Mouse (Mus musculus): ENCODE measurements at regions not wholly inside any gene's neighbourhood (a gene's known extent, or its start where the extent isn't known, plus 50 kb on each side); places are given as distances from the start of the nearest gene placed in this dataset.
"Not testable (repeated sequence)": the region's sequence is repeated elsewhere in the genome, so short reads cannot be mapped to it uniquely, and the experiment has no call there.

DNA sequence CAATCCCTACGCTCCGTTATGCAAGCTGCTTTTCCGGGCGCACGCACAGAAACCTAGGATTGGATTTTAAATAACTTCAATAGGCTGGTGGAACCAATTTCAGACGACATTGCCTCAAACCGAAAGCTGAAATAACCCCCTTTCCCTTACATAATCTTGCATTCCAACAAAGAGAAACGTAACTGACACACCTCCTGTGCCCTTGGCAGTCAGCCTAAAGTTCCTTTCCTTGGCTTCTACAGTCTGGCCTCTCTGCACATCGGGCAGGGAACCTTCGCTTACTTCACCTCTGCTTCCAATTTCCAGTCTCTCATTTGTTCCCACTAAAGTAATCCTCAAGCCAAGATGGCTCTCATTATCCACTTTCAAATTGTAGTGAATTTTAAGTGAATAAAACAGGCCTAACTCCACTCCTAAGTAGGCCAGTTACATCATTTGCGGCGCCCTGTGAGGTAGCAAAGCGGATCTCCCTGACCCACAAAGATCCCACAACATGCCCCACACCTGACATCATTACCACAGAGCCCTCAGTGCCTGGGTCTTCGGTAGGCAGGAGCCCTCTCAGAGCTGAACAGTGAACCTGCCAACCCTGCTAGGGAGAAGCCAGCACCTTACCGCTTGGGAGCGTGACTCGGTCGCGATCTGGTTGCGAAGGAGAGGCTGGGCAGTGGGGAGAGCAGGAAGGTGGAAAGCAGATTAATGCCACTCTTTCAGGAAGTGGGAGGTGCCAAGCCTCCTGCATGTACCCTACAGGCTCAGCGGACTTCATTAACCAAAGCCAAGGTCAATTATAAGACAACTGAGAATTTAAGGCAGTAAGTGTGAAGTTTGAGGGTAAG lies 279.0 kb upstream of the Arglu1 start:
- WGBS, result 88% methylated on average over 21 of the region's 21 CpGs
- 0 out of 2 replicates have a peak, but pooled peaks cover 4% of the 10 kb centered on the region for H3K4me1 ChIP-seq (replicated peaks)
- ATAC-seq, result no peak
- no peak overlapping the region for H3K27ac ChIP-seq
- H3K9me3 ChIP-seq, result no peaks in the 10 kb centered on the region
- no peak overlapping the region for H3K4me3 ChIP-seq (replicated peaks)
- no peak overlapping the region for H3K4me2 ChIP-seq (replicated peaks)
- no peak overlapping the region for H3K9ac ChIP-seq (replicated peaks)
- no peaks in the 10 kb centered on the region for H3K36me3 ChIP-seq
- no peaks in the 10 kb centered on the region for H3K27me3 ChIP-seq

DNA sequence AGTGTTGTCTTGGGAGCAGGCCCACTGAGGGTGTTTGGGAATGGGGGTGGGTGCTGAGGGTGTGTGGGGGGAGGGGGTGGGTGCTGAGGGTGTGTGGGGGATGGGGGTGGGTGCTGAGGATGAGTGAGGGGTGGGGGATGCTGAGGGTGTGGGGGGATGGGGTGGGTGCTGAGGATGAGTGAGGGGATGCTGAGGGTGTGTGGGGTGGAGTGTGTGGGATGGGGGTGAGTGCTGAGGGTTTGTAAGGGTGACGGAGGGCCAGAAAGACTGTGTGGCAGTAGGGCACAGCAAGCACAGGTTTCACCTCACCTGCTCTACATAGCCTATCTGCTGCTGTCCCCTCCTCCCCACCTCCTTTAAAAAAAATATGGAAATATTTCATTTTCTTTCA lies 276.3 kb upstream of the Arglu1 start:
- WGBS, result 84% methylated on average over 1 of the region's 1 CpGs
- Histone ChIP-seq H3K36me3 (no peaks in the 10 kb centered on the region), H3K9me3 (no peaks in the 10 kb centered on the region), H3K4me2 (replicated peaks) (no peak overlapping the region), H3K9ac (replicated peaks) (no peak overlapping the region), H3K27ac (no peak overlapping the region), H3K27me3 (no peaks in the 10 kb centered on the region), H3K4me3 (replicated peaks) (no peak overlapping the region), H3K4me1 (replicated peaks) (0 out of 2 replicates have a peak, but pooled peaks cover 4% of the 10 kb centered on the region)
- no peak for ATAC-seq

DNA sequence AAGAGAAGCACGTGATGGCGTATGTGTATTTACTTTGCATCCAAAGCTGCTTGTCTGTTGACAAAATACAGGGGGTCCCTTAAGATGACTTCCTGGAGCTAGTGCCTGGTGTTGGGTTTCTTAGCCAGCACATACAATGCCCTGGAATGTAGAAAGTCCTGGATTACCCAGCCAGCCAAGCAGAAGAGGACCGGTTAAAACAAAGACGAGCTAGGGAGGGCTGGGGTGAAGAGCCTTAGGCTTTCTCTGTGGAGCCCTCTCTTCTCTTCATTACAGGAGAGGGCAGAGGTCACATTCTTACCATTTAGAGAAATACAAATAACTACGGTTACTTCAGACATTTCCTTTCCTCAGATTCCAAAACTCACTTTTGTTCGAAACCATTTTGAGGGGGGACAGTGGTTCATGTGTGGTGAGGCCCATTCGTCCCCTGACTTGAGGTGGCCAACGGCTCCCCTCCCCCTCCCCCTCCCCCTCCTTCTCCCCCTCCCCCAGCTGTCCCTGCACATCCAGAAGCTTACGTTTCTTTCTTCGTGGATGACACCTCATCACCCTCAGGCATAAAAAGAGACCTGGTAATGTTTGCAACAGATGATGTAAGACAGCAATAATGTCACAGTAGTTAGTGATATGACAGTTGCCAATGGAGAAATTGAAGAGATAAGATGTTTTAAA lies 275.8 kb upstream of the Arglu1 start:
- no peaks in the 10 kb centered on the region for H3K36me3 ChIP-seq
- H3K9ac ChIP-seq (replicated peaks), result no peak overlapping the region
- ATAC-seq, result no peak
- no peak overlapping the region for H3K4me3 ChIP-seq (replicated peaks)
- no peak overlapping the region for H3K27ac ChIP-seq
- WGBS, result 7% methylated on average over 10 of the region's 10 CpGs
- H3K4me1 ChIP-seq (replicated peaks), result 0 out of 2 replicates have a peak, but pooled peaks cover 4% of the 10 kb centered on the region
- no peak overlapping the region for H3K4me2 ChIP-seq (replicated peaks)
- H3K9me3 ChIP-seq, result no peaks in the 10 kb centered on the region
- no peaks in the 10 kb centered on the region for H3K27me3 ChIP-seq

DNA sequence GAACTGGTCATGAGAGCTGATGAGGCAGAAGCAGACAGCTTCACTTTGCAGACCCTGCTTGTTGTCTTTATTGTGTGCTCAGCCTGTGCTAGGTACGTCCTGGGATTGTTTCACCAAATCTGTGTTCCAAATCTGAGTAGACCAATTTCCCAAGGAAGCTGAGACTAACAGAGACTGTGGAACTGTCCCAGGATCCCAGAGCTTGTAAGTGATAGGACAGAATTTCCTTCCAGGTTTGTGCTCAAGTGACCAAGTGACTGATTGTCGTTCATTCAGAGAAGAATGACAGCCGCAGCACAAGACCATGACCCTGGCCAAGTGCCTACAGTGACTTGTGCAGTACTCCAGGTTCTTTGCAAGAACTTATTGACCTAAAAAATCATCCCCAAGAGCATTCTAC lies 269.9 kb upstream of the Arglu1 start:
- Histone ChIP-seq H3K9me3 (no peaks in the 10 kb centered on the region), H3K27ac (no peak overlapping the region), H3K4me3 (replicated peaks) (no peak overlapping the region), H3K4me1 (replicated peaks) (no peaks in the 10 kb centered on the region), H3K27me3 (no peaks in the 10 kb centered on the region), H3K9ac (replicated peaks) (no peak overlapping the region), H3K36me3 (no peaks in the 10 kb centered on the region), H3K4me2 (replicated peaks) (no peak overlapping the region)
- ATAC-seq, result no peak
- 85% methylated on average over 3 of the region's 3 CpGs for WGBS

DNA sequence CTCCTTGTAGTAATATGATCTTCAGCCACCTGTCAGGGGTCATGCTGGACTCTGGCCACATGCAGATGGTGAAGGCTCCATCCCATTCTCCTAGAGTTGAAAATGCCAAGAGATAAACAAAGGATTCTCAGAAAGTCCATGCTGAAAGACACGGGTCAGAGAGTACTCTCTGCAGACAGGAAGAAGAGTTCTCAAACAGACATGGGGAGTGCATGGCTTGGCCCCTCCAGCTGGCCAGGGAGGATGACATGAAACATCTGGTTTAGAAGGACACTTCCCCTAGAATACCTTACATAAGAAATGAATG lies 269.4 kb upstream of the Arglu1 start:
- no peaks in the 10 kb centered on the region for H3K36me3 ChIP-seq
- no peak overlapping the region for H3K4me2 ChIP-seq (replicated peaks)
- no peaks in the 10 kb centered on the region for H3K9me3 ChIP-seq
- no peak overlapping the region for H3K4me3 ChIP-seq (replicated peaks)
- 64% methylated on average over 1 of the region's 1 CpGs for WGBS
- no peaks in the 10 kb centered on the region for H3K4me1 ChIP-seq (replicated peaks)
- no peak for ATAC-seq
- H3K27ac ChIP-seq, result no peak overlapping the region
- H3K27me3 ChIP-seq, result no peaks in the 10 kb centered on the region
- H3K9ac ChIP-seq (replicated peaks), result no peak overlapping the region

DNA sequence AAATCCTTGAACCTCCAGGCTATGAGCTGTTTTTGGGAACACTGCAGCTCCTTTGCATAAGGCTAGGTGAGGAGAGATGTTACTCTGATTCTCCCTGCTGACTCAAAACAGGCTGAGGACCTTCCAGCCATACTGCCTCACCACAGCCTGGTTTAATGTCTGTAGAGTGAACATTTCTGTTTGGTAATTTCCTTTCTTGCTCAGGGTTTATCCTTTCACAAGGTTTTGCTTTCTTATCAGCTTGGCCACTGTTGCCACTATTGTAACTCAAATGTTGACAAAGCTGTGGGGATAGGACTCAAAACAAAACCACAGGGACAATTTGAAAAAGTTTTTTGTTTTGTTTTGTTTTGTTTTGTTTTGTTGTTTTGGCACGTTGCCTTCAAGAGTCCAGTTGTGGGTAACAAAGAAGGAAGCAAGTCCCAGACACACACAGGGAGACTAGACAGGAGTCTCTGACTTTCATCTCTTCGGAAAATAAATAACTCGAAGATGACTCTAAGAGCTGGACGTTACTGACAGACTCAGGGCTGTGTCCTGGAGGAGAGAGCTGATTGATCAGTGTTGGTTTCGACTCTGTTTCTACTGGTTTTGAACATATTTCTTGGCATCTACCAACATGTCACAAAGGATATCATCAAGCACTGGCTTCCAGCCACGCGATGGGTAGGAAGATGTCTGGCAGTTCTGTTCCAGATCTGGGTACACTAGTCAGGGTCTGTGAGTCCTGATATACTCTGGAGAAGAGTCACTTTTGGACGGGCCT lies 268.9 kb upstream of the Arglu1 start:
- no peak overlapping the region for H3K27ac ChIP-seq
- no peaks in the 10 kb centered on the region for H3K36me3 ChIP-seq
- H3K27me3 ChIP-seq, result no peaks in the 10 kb centered on the region
- H3K9me3 ChIP-seq, result no peaks in the 10 kb centered on the region
- no peak overlapping the region for H3K9ac ChIP-seq (replicated peaks)
- 89% methylated on average over 8 of the region's 8 CpGs for WGBS
- H3K4me1 ChIP-seq (replicated peaks), result no peaks in the 10 kb centered on the region
- H3K4me2 ChIP-seq (replicated peaks), result no peak overlapping the region
- H3K4me3 ChIP-seq (replicated peaks), result no peak overlapping the region
- ATAC-seq, result no peak

DNA sequence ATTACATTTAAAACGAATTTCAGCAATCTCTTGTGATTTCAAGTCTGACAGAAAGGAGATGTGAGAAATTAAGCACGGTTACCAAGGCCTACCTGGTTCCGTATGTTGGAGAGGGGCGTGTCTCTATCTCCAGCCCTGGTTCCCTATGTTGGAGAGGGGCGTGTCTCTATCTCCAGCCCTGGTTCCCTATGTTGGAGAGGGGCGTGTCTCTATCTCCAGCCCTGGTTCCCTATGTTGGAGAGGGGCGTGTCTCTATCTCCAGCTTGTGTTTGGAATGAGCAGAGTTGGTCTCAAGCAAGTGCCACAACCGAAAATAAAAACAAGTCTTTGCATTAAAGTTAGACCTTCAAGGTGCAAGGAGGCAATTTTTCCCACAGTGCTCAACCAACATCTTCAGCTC lies 267.8 kb upstream of the Arglu1 start:
- H3K36me3 ChIP-seq, result not testable (repeated sequence)

DNA sequence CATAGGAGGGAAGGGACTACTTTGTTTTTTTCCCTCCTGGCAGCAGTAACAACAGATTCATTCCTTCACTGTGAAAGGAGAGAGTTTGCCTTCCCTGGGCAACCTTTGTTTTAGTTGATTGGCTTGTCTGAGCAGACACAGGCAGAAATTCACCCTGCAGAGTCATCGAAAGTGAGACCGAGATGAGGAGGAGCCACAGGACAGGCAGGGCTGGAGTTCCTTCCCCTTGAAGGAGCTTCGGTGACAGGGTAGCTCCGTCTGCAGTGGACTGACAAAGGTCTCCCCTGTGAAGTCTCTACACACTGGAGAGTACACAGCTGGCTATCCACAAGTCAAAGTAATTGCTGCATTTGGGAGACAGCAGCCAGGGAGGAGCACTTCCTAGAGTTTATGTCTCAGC lies 261.9 kb upstream of the Arglu1 start:
- Histone ChIP-seq H3K27me3 (no peaks in the 10 kb centered on the region), H3K27ac (no peak overlapping the region), H3K9me3 (no peaks in the 10 kb centered on the region), H3K4me3 (replicated peaks) (no peak overlapping the region), H3K4me2 (replicated peaks) (no peak overlapping the region), H3K4me1 (replicated peaks) (peaks cover 18% of the 10 kb centered on the region), H3K36me3 (no peaks in the 10 kb centered on the region), H3K9ac (replicated peaks) (no peak overlapping the region)
- no peak for ATAC-seq
- 12% methylated on average over 4 of the region's 4 CpGs for WGBS

More for the DNA sequence above, 267.8 kb upstream of the Arglu1 start:
- not testable (repeated sequence) for H3K27ac ChIP-seq; H3K27me3 ChIP-seq; H3K4me2 ChIP-seq (replicated peaks); H3K4me1 ChIP-seq (replicated peaks); H3K9ac ChIP-seq (replicated peaks); H3K4me3 ChIP-seq (replicated peaks); H3K9me3 ChIP-seq; ATAC-seq
- WGBS, result 89% methylated on average over 8 of the region's 8 CpGs

DNA sequence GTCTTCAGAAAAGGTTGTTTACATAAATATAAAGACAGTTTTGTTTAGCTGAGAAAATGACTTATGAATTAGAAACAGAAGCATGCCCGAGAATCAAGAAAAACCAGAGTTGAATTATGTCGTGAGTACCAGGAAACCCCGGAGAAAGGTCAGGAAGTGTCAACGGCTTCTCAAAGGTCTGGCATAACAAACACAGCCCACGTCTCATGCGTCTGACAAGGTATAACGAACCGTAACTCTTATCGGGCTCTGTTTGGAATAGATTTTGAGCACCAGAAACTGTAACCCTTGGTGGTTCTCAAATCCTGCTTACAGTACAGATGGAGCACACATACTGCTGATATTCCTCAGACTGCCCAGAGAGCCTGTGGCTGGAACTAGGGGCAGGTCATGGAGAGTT lies 260.9 kb upstream of the Arglu1 start:
- Histone ChIP-seq H3K4me3 (replicated peaks) (no peak overlapping the region), H3K4me2 (replicated peaks) (no peak overlapping the region), H3K27me3 (no peaks in the 10 kb centered on the region), H3K36me3 (no peaks in the 10 kb centered on the region), H3K27ac (no peak overlapping the region), H3K9me3 (no peaks in the 10 kb centered on the region), H3K9ac (replicated peaks) (no peak overlapping the region), H3K4me1 (replicated peaks) (peaks cover 19% of the 10 kb centered on the region)
- ATAC-seq, result no peak
- 49% methylated on average over 9 of the region's 9 CpGs for WGBS

DNA sequence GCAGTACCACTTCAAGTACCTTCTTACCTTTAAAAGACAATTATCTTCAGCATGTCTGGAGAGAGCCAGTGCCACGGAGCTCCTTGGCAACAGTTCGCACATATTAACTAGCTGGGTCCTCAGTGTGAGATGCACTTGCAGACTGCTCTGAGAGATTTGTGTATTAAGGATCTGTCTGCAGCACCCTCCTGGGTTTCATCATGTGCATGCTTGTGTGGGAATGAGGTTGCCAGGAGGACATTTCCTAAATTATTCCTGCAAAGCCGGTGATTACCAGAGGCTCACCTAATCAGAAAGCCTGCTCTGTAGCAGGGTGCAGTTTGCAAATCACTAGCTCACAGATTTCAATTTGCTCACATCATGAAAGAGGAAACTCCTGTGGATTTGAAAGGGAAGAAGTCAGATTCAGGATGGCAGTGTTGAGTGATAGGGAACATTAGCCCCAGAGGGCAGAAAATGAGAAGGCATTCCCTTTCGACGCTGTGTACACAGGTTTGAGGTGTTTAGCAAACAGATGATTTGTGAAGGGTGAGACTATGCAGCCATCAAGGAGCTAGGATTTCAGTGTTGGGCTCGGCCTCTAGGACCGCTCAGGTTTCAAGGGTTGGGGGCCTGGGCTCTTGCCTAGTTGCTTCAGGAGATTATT lies 257.3 kb upstream of the Arglu1 start:
- ATAC-seq, result peak; percentile 76
- 39% methylated on average over 7 of the region's 7 CpGs for WGBS
- H3K27ac ChIP-seq, result peak overlapping the region; percentile 35
- H3K4me3 ChIP-seq (replicated peaks), result no peak overlapping the region
- H3K9ac ChIP-seq (replicated peaks), result no peak overlapping the region
- H3K27me3 ChIP-seq, result no peaks in the 10 kb centered on the region
- H3K36me3 ChIP-seq, result no peaks in the 10 kb centered on the region
- H3K4me1 ChIP-seq (replicated peaks), result peaks cover 19% of the 10 kb centered on the region
- H3K4me2 ChIP-seq (replicated peaks), result no peak overlapping the region
- no peaks in the 10 kb centered on the region for H3K9me3 ChIP-seq

DNA sequence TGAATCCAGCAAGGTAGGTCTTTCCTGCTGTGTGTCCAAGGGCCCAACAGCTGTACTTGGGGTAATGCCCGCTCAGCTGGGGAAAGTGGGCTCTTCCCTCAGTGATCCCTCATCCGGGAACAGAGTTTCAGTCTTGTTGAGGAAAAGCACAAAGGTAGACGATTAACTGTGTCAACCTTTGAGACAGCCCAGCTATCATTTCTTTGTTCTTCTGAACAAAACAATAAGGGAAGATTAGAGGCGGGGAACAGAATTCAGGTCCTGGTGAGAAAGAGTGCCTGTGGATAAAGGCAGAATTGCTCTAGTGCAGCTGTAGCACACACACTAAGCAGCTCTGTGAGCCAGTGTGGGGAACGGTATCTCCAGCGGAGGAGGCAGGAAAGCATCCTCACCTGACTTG lies 252.7 kb upstream of the Arglu1 start:
- Histone ChIP-seq H3K9ac (replicated peaks) (no peak overlapping the region), H3K4me2 (replicated peaks) (no peak overlapping the region), H3K4me3 (replicated peaks) (no peak overlapping the region), H3K27me3 (peaks cover 6% of the 10 kb centered on the region; the same call in 1 of the 2 replicates), H3K36me3 (no peaks in the 10 kb centered on the region), H3K27ac (no peak overlapping the region), H3K9me3 (no peaks in the 10 kb centered on the region), H3K4me1 (replicated peaks) (peaks cover 14% of the 10 kb centered on the region)
- 0 out of 2 replicates have a peak, but pooled peaks have one; percentile 24 for ATAC-seq
- WGBS, result 35% methylated on average over 6 of the region's 6 CpGs

DNA sequence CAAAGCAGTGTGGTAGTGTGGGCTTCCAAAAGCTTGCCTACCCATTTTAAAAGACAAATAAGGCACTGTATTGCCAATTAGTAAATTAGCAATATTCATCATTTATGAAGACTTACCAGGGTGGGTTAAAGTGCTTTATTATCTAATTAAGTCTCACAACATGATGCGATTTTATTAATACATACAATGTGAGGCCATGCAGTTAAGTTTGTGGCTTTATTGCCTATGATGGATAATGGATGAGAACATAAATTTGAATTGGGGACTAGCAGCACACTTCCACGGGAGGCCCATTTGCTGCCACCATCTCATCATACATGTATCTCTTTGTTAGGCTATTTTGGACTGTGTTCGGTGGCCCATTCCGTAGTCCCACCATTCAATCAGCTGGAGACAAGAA lies 250.6 kb upstream of the Arglu1 start:
- 85% methylated on average over 4 of the region's 4 CpGs for WGBS
- ATAC-seq, result no peak

More for the DNA sequence above, 250.6 kb upstream of the Arglu1 start:
- no peak overlapping the region for H3K27ac ChIP-seq
- no peaks in the 10 kb centered on the region for H3K36me3 ChIP-seq
- H3K4me2 ChIP-seq (replicated peaks), result no peak overlapping the region
- H3K27me3 ChIP-seq, result peaks cover 6% of the 10 kb centered on the region; the same call in 1 of the 2 replicates
- H3K9me3 ChIP-seq, result no peaks in the 10 kb centered on the region
- no peak overlapping the region for H3K9ac ChIP-seq (replicated peaks)
- H3K4me3 ChIP-seq (replicated peaks), result no peak overlapping the region
- peaks cover 5% of the 10 kb centered on the region; the same call in 1 of the 2 replicates for H3K4me1 ChIP-seq (replicated peaks)

All from midbrain, embryonic 13.5 days (tissue).